Mouse (Mus musculus): Measurements from ENCODE around the gene Dscaml1. TPM values are rescaled to one million over a fixed set of nuclear protein-coding genes. Genes with fewer than 3 reads are reported as not detected.
"Not testable (repeated sequence)": the region's sequence is repeated elsewhere in the genome, so short reads cannot be mapped to it uniquely, and the experiment has no call there.

The Dscaml1 gene
- total RNA-seq, 2 experiments from 2014 or later, result not detected

DNA sequence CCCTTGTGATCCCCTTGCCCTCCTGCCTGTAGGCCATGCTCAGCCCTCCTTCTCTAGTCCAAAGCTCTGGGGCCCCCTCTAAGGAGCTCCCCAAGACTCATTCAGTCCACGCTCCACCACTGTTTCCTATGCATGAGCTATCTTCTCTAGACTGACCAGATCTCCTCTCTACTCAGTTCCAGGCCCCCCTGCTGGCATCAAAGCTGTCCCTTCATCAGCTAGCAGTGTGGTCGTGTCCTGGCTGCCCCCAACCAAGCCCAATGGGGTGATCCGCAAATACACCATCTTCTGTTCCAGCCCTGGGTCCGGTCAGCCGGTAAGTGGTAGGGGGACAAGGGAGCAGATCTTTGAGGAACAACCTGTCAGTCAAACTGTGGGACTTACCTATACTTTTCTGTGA, 305.4 kb downstream of the Dscaml1 start:
- no peak for ATAC-seq (replicated peaks; ENCODE audit: low FRiP score, poor library complexity, severe bottlenecking)

DNA sequence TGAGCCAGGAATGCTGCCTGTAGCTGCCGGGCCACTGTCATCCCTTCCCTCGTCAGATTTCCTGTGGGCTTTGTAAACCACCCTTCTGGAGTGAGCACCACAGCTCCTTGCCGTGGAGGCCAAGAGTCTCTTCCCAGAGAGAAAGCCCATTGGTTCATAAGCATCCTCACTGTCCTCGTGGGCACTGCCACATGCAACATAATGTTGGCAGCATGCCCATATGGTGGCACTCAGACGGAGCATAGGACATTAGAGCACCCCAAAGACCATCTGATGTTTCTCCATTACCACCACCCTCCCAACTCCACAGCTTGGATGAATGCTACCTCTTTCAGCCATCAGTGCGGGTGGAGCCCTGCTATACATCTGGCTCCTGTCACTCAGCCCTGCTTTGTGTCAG, 306.8 kb downstream of the Dscaml1 start:
- no peak for ATAC-seq (replicated peaks; ENCODE audit: low FRiP score, poor library complexity, severe bottlenecking)

DNA sequence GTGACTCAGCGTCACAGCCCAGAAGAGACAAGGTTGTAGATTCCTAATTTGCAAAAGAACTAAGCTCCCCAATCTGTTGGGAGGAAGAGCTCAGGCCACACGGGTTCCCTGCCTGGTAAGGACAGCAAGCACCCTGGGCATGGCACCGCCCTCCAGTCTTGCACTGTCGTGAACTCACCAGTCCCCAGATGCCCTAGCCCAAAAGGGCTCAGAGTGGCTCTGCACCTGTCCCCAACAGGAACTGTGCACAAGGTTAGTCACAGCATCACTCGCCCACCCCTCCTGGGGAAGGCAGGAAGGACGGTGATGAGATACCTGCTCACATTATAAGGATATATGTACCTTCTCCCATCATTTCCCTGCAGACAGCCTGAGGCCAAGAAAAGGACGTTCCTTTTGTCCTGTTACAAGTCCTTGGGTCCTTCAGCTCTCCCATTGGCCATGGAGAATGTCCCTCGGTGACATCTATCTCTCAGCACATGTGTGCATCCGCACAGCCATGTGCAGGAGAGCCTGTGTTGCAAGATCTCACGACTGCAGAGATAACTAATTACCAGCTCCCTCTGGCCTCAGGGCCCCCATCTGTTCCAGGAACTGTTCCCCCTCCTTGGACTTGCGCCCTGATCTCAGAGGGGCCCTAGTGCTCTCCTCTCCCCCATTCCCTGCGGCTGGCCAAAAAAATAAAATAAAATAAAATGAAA, 312.7 kb downstream of the Dscaml1 start:
- no peak for ATAC-seq (replicated peaks; ENCODE audit: low FRiP score, poor library complexity, severe bottlenecking)

- ATAC-seq (replicated peaks; ENCODE audit: low FRiP score, poor library complexity, severe bottlenecking), result no peak
Measured at GRCm38 (mm10) chr9:45739702-45740583, 313.5 kb downstream of the Dscaml1 start.

GRCm38 (mm10) chr9:45740584-45740980, 314.2 kb downstream of the Dscaml1 start:
- ATAC-seq (replicated peaks; ENCODE audit: low FRiP score, poor library complexity, severe bottlenecking), result no peak

GRCm38 (mm10) chr9:45745451-45745850, 319.0 kb downstream of the Dscaml1 start:
- no peak for ATAC-seq (replicated peaks; ENCODE audit: low FRiP score, poor library complexity, severe bottlenecking)

DNA sequence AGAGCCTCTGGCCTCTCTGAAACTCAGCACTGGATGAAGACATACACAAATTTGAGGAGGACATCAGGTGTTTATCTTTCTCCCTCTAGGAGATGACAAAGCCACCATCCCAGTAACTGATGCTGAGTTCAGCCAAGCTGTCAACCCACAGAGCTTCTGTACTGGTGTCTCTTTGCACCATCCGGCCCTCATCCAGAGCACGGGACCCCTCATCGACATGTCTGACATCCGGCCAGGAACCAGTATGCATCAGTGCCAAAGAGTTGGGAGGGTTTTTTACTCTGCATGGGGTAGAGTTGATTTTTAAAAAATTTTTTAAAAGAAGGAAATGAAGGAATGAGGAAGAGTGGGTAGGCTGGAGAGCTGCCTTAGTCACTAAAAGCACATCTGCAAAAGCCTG, 323.5 kb downstream of the Dscaml1 start:
- no peak for ATAC-seq (replicated peaks; ENCODE audit: low FRiP score, poor library complexity, severe bottlenecking)

DNA sequence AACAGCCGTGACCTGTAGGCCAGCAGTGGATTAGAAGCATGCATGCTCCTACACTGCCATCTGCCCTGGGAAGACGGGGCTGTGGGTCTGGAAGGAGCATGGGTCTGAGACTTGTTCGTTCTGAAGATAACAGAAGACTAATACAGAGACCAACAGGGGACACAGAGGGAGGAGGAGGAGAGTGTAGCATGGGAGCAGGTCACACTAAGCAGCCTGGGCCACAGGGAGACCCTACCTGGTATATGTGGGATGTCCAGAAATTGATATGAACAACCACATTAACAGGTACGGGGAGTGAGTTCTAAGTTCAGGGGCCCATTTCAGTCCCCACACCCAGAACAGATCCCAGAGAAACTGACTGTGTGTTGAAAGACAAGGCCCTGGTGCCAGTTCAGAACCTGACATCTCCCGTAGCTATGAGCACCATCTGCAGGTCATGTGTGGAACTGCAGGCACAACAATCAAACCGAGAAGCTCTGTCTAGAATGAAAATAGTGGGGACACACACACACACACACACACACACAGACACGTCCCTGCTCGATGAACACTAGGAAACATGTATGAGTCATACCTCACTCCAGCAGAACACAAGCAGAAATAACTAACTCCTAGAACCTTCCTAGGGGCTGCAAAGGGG, 328.1 kb downstream of the Dscaml1 start:
- ATAC-seq (replicated peaks; ENCODE audit: low FRiP score, poor library complexity, severe bottlenecking), result peak; percentile 62

DNA sequence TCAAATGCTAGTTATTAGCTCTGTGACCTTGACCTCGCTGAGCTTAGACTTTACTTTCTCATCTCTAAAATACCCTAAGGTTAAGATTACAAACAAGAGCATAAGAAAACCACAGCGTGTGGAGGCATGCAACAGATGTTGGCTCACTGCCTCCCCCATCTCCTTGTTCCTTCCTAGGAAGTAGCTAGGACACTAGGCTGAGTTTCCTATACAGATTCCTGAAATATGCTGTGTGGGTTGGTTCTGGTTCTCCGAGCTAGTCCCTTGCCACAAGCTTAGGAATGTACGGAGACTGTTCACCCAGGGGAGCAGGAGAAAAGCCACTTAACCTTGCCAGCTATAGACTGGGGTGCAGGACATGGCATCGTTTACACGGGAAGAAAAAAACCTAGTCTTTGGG, 339.8 kb downstream of the Dscaml1 start:
- no peak for ATAC-seq (replicated peaks; ENCODE audit: low FRiP score, poor library complexity, severe bottlenecking)

- ATAC-seq (replicated peaks; ENCODE audit: low FRiP score, poor library complexity, severe bottlenecking), result no peak
Measured at GRCm38 (mm10) chr9:45767155-45767554, 340.7 kb downstream of the Dscaml1 start.

- ATAC-seq (replicated peaks; ENCODE audit: low FRiP score, poor library complexity, severe bottlenecking), result no peak
Measured at GRCm38 (mm10) chr9:45768421-45768820, 342.0 kb downstream of the Dscaml1 start.

DNA sequence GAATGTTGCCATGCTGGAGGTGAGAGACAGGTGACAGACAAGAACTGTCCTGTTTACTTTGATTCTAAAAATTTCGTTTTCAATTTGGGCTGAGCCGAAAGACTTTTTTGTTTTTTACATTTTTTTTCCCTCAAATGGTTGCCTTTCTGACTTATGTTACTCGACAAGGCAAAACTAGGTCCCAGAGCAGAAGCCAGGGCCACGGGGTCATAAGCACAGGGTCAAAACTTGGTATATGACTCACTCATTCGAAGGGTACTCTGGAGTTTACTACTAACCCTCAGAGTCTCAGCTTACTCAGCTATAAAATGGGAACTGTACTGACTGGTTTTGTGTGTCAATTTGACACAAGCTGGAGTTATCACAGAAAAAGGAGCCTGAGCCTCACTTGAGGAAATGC, 343.2 kb downstream of the Dscaml1 start:
- ATAC-seq (replicated peaks; ENCODE audit: low FRiP score, poor library complexity, severe bottlenecking), result no peak

DNA sequence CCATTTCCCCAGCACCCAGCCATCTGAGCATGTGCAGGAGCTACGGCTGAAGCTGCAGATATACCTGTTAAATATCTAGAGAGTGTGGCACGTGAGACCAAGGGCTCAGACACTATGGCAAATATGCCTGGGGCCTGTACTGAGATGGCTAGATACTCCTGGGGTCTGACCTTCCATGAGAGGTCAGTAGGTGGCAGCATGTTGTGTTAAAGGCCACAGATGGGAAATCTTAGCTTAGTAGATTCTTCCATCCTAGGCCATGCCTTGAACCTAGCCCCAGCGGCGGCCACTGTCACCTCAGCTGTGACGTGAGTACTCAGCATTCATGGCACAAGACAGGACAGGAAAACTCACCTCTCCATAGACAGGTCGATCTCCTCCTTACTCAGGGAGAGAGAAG, 347.7 kb downstream of the Dscaml1 start:
- ATAC-seq (replicated peaks; ENCODE audit: low FRiP score, poor library complexity, severe bottlenecking), result no peak; the same call in 1 of the 2 replicates

DNA sequence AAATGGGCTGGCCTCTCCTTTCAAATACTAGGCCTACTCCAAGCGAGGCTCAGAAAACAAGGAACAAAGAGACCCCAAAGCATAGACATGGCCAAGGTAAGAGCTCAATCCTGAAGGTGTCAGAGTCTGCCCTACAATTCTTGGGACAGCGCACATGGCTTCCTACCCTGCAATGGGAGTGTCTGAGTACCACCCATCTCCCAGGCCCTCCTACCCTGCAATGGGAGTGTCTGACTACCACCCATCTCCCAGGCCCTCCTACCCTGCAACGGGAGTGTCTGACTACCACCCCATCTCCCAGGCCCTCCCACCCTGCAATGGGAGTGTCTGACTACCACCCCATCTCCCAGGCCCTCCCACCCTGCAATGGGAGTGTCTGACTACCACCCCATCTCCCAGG, 349.7 kb downstream of the Dscaml1 start:
- ATAC-seq (replicated peaks; ENCODE audit: low FRiP score, poor library complexity, severe bottlenecking), result not testable (repeated sequence)

DNA sequence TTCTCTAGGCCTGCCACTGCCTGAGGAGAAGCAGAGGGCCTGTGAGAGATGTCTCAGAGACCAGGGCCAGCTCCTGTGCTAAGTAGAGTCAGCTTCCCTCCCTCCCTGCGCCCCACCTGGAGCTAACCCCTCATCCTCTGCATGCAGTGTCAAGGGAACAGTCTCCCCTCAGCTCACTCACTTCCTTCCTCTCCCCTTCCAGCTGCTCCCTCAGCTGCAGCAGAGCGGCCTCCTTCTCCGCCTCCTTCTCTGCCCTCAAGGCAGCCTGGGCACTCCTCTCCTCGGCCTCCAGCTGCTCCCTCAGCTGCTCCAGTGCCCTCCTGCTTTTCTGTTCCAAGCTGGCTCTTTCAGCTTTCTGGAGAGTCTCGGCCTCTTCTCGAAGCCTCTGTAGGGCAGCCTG, 352.8 kb downstream of the Dscaml1 start:
- ATAC-seq (replicated peaks; ENCODE audit: low FRiP score, poor library complexity, severe bottlenecking), result no peak

DNA sequence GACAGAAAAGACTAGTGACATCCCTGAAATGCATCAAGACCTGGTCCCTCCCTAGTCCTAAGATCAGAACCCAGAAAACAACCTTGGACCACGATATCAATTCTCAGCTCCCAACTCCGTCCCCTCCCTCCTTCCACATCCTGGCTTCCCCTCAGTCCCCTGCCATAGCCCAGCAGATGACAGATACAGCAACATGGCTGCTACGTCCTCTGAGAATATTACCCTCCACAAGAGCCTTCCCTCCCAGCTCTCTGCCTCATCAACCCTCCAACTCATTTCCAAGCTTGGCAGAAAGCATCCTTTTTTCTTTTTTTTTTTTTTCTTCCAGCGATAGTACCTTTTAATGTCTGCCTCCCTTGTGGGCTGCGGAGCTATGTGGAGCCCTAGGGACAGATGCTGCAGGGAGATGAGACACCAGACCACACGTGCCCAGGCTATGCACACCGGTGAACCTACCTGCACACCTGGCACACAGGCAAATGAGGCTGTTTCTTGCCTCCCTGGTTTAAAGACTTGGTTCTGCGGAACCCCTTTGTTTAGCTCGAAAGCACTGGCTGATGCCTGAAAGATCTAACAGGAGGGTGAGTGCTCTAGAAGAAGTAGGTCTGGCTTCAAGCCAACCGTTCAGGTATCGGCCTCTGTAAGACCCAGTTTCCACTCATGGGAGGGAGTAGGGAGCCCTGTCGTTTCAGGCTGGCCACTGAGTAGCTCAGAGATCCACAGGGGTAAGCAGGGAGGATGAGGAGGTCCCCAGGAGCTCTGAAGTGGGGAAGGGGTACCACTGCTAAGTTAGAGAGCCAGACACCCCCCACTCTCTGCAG, 357.0 kb downstream of the Dscaml1 start:
- no peak for ATAC-seq (replicated peaks; ENCODE audit: low FRiP score, poor library complexity, severe bottlenecking)

DNA sequence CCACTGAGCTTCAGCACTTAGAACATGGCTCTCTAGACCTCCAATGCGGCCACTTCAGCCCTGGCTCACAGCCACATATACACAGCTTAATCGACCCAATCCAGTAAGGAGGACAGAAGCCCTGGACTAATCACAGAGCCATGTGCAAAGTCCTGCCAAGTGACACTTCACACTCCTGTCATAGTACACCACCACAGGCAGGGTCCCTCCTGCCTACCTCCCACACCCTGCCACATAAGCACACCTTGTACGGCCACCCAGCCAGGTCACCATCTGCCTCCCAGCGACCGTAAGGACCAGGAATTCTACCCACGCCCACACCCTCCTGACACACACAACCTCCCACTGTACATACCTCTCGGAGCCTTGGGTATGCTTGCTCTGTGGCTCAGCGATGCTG, 360.6 kb downstream of the Dscaml1 start:
- peak; percentile 61 for ATAC-seq (replicated peaks; ENCODE audit: low FRiP score, poor library complexity, severe bottlenecking)

DNA sequence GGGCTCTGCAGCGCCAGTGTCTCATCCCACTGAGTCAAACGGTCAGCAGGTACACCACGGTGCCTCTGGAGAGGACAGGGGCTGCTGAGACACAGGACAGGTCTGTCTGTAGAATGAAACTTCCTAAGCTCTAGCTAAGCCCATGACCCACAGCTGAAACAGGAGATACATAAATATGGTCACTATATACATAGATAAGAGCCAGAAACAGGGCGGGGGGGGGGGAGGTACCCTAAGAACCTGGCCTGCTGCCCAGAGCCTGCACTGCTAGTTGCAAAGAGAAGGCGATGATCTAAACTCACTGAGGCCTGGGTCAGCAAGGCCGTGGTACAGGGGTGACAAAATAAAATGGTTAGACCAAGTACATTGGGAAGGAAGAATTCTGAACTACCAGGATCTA, 361.1 kb downstream of the Dscaml1 start:
- peak; percentile 69 for ATAC-seq (replicated peaks; ENCODE audit: low FRiP score, poor library complexity, severe bottlenecking)

DNA sequence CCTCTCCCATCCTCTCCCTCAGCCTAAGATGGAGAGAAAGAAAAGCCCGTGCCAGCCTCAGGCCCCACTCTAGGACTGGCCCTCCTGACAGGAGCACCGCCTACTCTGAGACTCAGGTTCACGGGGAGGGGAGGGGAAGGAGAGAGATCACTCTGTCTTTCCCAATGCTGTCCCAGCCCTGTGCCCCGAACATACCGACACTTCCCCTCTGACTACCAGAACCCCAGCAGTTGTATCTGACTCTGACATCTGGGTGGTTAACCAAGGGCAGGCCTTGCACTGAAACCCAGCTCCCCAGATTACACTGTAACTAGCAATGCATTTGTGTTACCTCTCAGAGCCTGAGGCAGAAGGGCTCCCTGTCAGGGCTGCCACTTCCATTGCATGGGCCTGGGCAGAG, 362.0 kb downstream of the Dscaml1 start:
- peak; percentile 55 for ATAC-seq (replicated peaks; ENCODE audit: low FRiP score, poor library complexity, severe bottlenecking)
